Mouse (Mus musculus): Measurements from ENCODE around the gene Ptpn12.

- TF ChIP-seq CTCF (IDR thresholded peaks at IDR 0.05; ENCODE audit: control insufficient read depth, insufficient read depth, insufficient replicate concordance, low read depth, low read length) (no peak), POLR2A (IDR thresholded peaks at IDR 0.05; ENCODE audit: control insufficient read depth, low read depth, low read length) (0 out of 2 replicates have a peak, but pooled peaks have one; percentile 25)
These were observed 466 bp downstream of the Ptpn12 start for GRCm38 (mm10) chr5:21055071-21055819.
